Mouse (Mus musculus): ENCODE results near the gene Zfp280b. TPM values are rescaled to one million over a fixed set of nuclear protein-coding genes. Genes with fewer than 3 reads are reported as not detected.
"Not testable (repeated sequence)": the region's sequence is repeated elsewhere in the genome, so short reads cannot be mapped to it uniquely, and the experiment has no call there.

The Zfp280b gene
- polyA plus RNA-seq, 1 experiment from 2014 or later, result 25.2 TPM

GRCm38 (mm10) chr10:76067674-76068613, 35.5 kb downstream of the Zfp280b start:
- no peak overlapping the region for H3K27ac ChIP-seq (replicated peaks)
- H3K9me3 ChIP-seq, result no peaks in the 10 kb centered on the region
- H3K27me3 ChIP-seq, result no peaks in the 10 kb centered on the region
- 34% methylated on average over 12 of the region's 12 CpGs for WGBS
- H3K9ac ChIP-seq (replicated peaks), result no peak overlapping the region
- H3K4me3 ChIP-seq, result no peak overlapping the region
- ATAC-seq (ENCODE audit: low FRiP score, low read depth), result no peak
- peaks cover 7% of the 10 kb centered on the region; the same call in 1 of the 2 replicates for H3K4me1 ChIP-seq
- no peaks in the 10 kb centered on the region for H3K36me3 ChIP-seq
- no peak overlapping the region for H3K4me2 ChIP-seq (replicated peaks)

- not testable (repeated sequence) for H3K9me3 ChIP-seq; H3K4me3 ChIP-seq; H3K4me1 ChIP-seq; ATAC-seq (ENCODE audit: low FRiP score, low read depth); H3K9ac ChIP-seq (replicated peaks); H3K27ac ChIP-seq (replicated peaks); H3K27me3 ChIP-seq; H3K4me2 ChIP-seq (replicated peaks); H3K36me3 ChIP-seq
- 96% methylated on average over 5 of the region's 5 CpGs for WGBS
Measured at GRCm38 (mm10) chr10:76072080-76072479, 39.6 kb downstream of the Zfp280b start.

- not testable (repeated sequence) for H3K36me3 ChIP-seq; H3K4me3 ChIP-seq; H3K4me2 ChIP-seq (replicated peaks); H3K4me1 ChIP-seq; ATAC-seq (ENCODE audit: low FRiP score, low read depth); H3K9me3 ChIP-seq; H3K27me3 ChIP-seq; H3K27ac ChIP-seq (replicated peaks); H3K9ac ChIP-seq (replicated peaks)
- WGBS, result 90% methylated on average over 2 of the region's 2 CpGs
Measured at GRCm38 (mm10) chr10:76077008-76077407, 44.6 kb downstream of the Zfp280b start.

Small RNA genes within 50 kb of the gene (microRNA-seq; reads per million reads assigned to microRNA genes)
- not detected for gene Mir6409

Other genes starting within 250 kb of the Zfp280b start
- 5.3 and 7.0 TPM in 2 replicates for gene Gstt1, start 234.1 kb upstream of the Zfp280b start, polyA plus RNA-seq (2016; fragmentation: Nextera tagmentation; extraction: Ambion mirVana)
- gene Gstt4, start 210.1 kb upstream of the Zfp280b start, polyA plus RNA-seq (2016; fragmentation: Nextera tagmentation; extraction: Ambion mirVana), result not detected in 2 replicates
- 7.7 and 7.9 TPM in 2 replicates for gene Gstt2, start 195.2 kb upstream of the Zfp280b start, polyA plus RNA-seq (2016; fragmentation: Nextera tagmentation; extraction: Ambion mirVana)
- 1,213 and 1,289 TPM in 2 replicates for gene Mif, start 172.4 kb upstream of the Zfp280b start, polyA plus RNA-seq (2016; fragmentation: Nextera tagmentation; extraction: Ambion mirVana)
- 1.8 and 2.4 TPM in 2 replicates for gene Derl3, start 139.2 kb upstream of the Zfp280b start, polyA plus RNA-seq (2016; fragmentation: Nextera tagmentation; extraction: Ambion mirVana)
- gene Smarcb1, start 111.0 kb upstream of the Zfp280b start, polyA plus RNA-seq (2016; fragmentation: Nextera tagmentation; extraction: Ambion mirVana), result 294 and 315 TPM in 2 replicates
- gene Chchd10, start 99.5 kb upstream of the Zfp280b start, polyA plus RNA-seq (2016; fragmentation: Nextera tagmentation; extraction: Ambion mirVana), result 5.7 and 7.4 TPM in 2 replicates
- gene Mmp11, start 96.2 kb upstream of the Zfp280b start, polyA plus RNA-seq (2016; fragmentation: Nextera tagmentation; extraction: Ambion mirVana), result 32.2 and 44.0 TPM in 2 replicates
- 0.46 and 0.56 TPM in 2 replicates for gene Gm867, start 92.0 kb upstream of the Zfp280b start, polyA plus RNA-seq (2016; fragmentation: Nextera tagmentation; extraction: Ambion mirVana)
- 0.71 TPM in 1 of 2 replicates, not detected in the other for gene Vpreb3, start 89.6 kb upstream of the Zfp280b start, polyA plus RNA-seq (2016; fragmentation: Nextera tagmentation; extraction: Ambion mirVana)
- gene Gm5134, start 78.1 kb upstream of the Zfp280b start, polyA plus RNA-seq (2016; fragmentation: Nextera tagmentation; extraction: Ambion mirVana), result not detected in 2 replicates
- gene Slc5a4b, start 78.3 kb downstream of the Zfp280b start, polyA plus RNA-seq (2016; fragmentation: Nextera tagmentation; extraction: Ambion mirVana), result not detected in 2 replicates
- gene Slc5a4a, start 114.8 kb downstream of the Zfp280b start, polyA plus RNA-seq (2016; fragmentation: Nextera tagmentation; extraction: Ambion mirVana), result not detected in 2 replicates
- gene Prmt2, start 205.2 kb downstream of the Zfp280b start, polyA plus RNA-seq (2016; fragmentation: Nextera tagmentation; extraction: Ambion mirVana), result 131 and 139 TPM in 2 replicates
- 0.35 and 0.98 TPM in 2 replicates for gene S100b, start 221.2 kb downstream of the Zfp280b start, polyA plus RNA-seq (2016; fragmentation: Nextera tagmentation; extraction: Ambion mirVana)